Mouse (Mus musculus): ENCODE measurements around the gene Gnb1l. TPM values are rescaled to one million over a fixed set of nuclear protein-coding genes. Genes with fewer than 3 reads are reported as not detected.

The Gnb1l gene
- polyA plus RNA-seq, 2 experiments = 6.0 to 7.7 TPM

- DNase-seq (ENCODE audit: low read depth in 3 of 3, low spot score in 3 of 3) = no peak
- Histone ChIP-seq H3K9ac (replicated peaks) (no peak overlapping the region), H3K9me3 (ENCODE audit: control insufficient read depth, low read length) (no peaks in the 10 kb centered on the region), H3K4me3 (ENCODE audit: insufficient read depth in 1 of 2, low read depth in 2 of 2, low read length in 2 of 2) (no peak overlapping the region), H3K4me2 (ENCODE audit: low read depth) (no peak overlapping the region), H3K27ac (no peak overlapping the region), H3K4me1 (replicated peaks; ENCODE audit: control insufficient read depth in 2 of 2, insufficient read depth in 2 of 2, low read length in 1 of 2) (peaks cover 0 to 20% of the 10 kb centered on the region in 2 experiments; a peak in 3 of 4 replicates), H3K36me3 (replicated peaks; ENCODE audit: control insufficient read depth, insufficient read depth, low read depth) (peaks cover 80% of the 10 kb centered on the region), H3K27me3 (ENCODE audit: control insufficient read depth, insufficient read depth, low read length) (no peaks in the 10 kb centered on the region)
- no peak for ATAC-seq (ENCODE audit: insufficient read depth)
- WGBS (ENCODE audit: insufficient replicate concordance) = 87% methylated on average over 9 of the region's 9 CpGs
- TF ChIP-seq CTCF (IDR thresholded peaks at IDR 0.05; ENCODE audit: low read depth) (no peak), EP300 (IDR thresholded peaks at IDR 0.05; ENCODE audit: low read depth) (no peak)
Observed at GRCm38 (mm10) chr16:18462031-18462430, 36.5 kb upstream of the Gnb1l start.

GRCm38 (mm10) chr16:18462598-18462997 lies 35.9 kb upstream of the Gnb1l start:
- 54% methylated on average over 8 of the region's 8 CpGs for WGBS (ENCODE audit: insufficient replicate concordance)
- Histone ChIP-seq H3K27ac (no peak overlapping the region), H3K9me3 (ENCODE audit: control insufficient read depth, low read length) (no peaks in the 10 kb centered on the region), H3K9ac (replicated peaks) (no peak overlapping the region), H3K4me2 (ENCODE audit: low read depth) (no peak overlapping the region), H3K27me3 (ENCODE audit: control insufficient read depth, insufficient read depth, low read length) (no peaks in the 10 kb centered on the region), H3K4me3 (ENCODE audit: insufficient read depth in 1 of 2, low read depth in 2 of 2, low read length in 2 of 2) (no peak overlapping the region), H3K4me1 (replicated peaks; ENCODE audit: control insufficient read depth in 2 of 2, insufficient read depth in 2 of 2, low read length in 1 of 2) (peaks cover 0 to 20% of the 10 kb centered on the region in 2 experiments; a peak in 3 of 4 replicates), H3K36me3 (replicated peaks; ENCODE audit: control insufficient read depth, insufficient read depth, low read depth) (peaks cover 75% of the 10 kb centered on the region)
- DNase-seq (ENCODE audit: low read depth in 3 of 3, low spot score in 3 of 3) (no peak), ATAC-seq (ENCODE audit: insufficient read depth) (no peak)
- no peak for TF ChIP-seq EP300 (IDR thresholded peaks at IDR 0.05; ENCODE audit: low read depth)
- no peak for TF ChIP-seq CTCF (IDR thresholded peaks at IDR 0.05; ENCODE audit: low read depth)

DNA sequence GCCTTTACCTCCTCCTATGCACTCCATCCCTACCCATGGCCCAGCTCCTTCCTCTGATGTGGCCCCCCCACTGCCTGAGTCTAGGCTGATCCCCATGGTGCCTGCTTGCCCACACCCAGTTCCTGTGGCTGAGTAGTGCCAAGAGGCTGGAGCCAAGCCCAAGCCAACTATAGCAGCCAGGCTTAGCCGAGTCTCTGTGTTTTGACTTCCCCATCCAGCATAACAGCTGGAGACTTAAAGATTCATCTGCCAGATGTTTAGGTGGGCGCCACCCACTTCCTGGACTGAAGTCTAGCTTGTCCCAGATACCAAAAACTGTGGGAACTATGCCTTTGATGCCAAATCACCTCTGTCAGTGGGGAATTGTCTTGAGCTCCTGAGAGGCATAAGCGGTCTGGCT lies 34.2 kb upstream of the Gnb1l start:
- WGBS (ENCODE audit: insufficient replicate concordance) = 49% methylated on average over 3 of the region's 3 CpGs
- ATAC-seq (ENCODE audit: insufficient read depth) = no peak
- TF ChIP-seq EP300 (IDR thresholded peaks at IDR 0.05; ENCODE audit: low read depth) (no peak), CTCF (IDR thresholded peaks at IDR 0.05; ENCODE audit: low read depth) (no peak)

DNA sequence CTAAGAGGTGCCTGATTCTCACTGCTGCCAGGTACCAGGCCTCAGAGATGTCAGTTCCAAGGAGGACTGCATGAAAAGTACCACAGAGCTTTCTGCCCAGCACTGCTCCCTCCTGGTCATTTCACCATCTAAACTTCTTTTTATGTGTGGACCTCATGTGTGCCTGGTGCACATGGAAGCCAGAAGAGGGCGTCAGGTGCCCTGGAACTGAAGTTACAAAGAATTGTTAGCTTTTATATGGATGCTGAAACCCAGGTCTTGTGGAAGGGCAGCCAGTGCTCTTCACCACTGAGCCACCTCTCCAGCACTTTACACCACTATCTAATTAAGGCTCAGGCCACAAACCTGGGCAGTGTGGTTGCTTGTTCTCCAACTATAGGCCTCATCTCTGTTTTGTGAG lies 27.7 kb upstream of the Gnb1l start:
- TF ChIP-seq EP300 (IDR thresholded peaks at IDR 0.05; ENCODE audit: low read depth) (no peak), CTCF (IDR thresholded peaks at IDR 0.05; ENCODE audit: low read depth) (peak; percentile 45)
- Histone ChIP-seq H3K27ac (no peak overlapping the region), H3K4me3 (ENCODE audit: insufficient read depth in 1 of 2, low read depth in 2 of 2, low read length in 2 of 2) (no peak overlapping the region), H3K9me3 (ENCODE audit: control insufficient read depth, low read length) (no peaks in the 10 kb centered on the region), H3K27me3 (ENCODE audit: control insufficient read depth, insufficient read depth, low read length) (no peaks in the 10 kb centered on the region), H3K9ac (replicated peaks) (no peak overlapping the region), H3K36me3 (replicated peaks; ENCODE audit: control insufficient read depth, insufficient read depth, low read depth) (peaks cover 83% of the 10 kb centered on the region), H3K4me1 (replicated peaks; ENCODE audit: control insufficient read depth in 2 of 2, insufficient read depth in 2 of 2, low read length in 1 of 2) (no peaks in the 10 kb centered on the region), H3K4me2 (ENCODE audit: low read depth) (no peak overlapping the region)
- ATAC-seq (ENCODE audit: insufficient read depth) = no peak
- no peak for DNase-seq (ENCODE audit: low read depth in 3 of 3, low spot score in 3 of 3)
- WGBS (ENCODE audit: insufficient replicate concordance) = 48% methylated on average over 1 of the region's 1 CpGs

More for the DNA sequence above, 34.2 kb upstream of the Gnb1l start:
- no peaks in the 10 kb centered on the region for H3K9me3 ChIP-seq (ENCODE audit: control insufficient read depth, low read length)
- peaks cover 76% of the 10 kb centered on the region for H3K36me3 ChIP-seq (replicated peaks; ENCODE audit: control insufficient read depth, insufficient read depth, low read depth)
- H3K4me1 ChIP-seq (replicated peaks; ENCODE audit: control insufficient read depth in 2 of 2, insufficient read depth in 2 of 2, low read length in 1 of 2) = peaks cover 0 to 12% of the 10 kb centered on the region in 2 experiments; a peak in 2 of 4 replicates
- DNase-seq (ENCODE audit: low read depth in 3 of 3, low spot score in 3 of 3) = no peak
- H3K27me3 ChIP-seq (ENCODE audit: control insufficient read depth, insufficient read depth, low read length) = no peaks in the 10 kb centered on the region
- H3K27ac ChIP-seq = no peak overlapping the region
- no peak overlapping the region for H3K4me2 ChIP-seq (ENCODE audit: low read depth)
- no peak overlapping the region for H3K9ac ChIP-seq (replicated peaks)
- no peak overlapping the region for H3K4me3 ChIP-seq (ENCODE audit: insufficient read depth in 1 of 2, low read depth in 2 of 2, low read length in 2 of 2)

GRCm38 (mm10) chr16:18471381-18471955 lies 27.0 kb upstream of the Gnb1l start:
- H3K9ac ChIP-seq (replicated peaks) = no peak overlapping the region
- ATAC-seq (ENCODE audit: insufficient read depth) = no peak
- TF ChIP-seq CTCF (IDR thresholded peaks at IDR 0.05; ENCODE audit: low read depth) (no peak), EP300 (IDR thresholded peaks at IDR 0.05; ENCODE audit: low read depth) (no peak)
- no peak for DNase-seq (ENCODE audit: low read depth in 3 of 3, low spot score in 3 of 3)
- no peak overlapping the region for H3K4me3 ChIP-seq (ENCODE audit: insufficient read depth in 1 of 2, low read depth in 2 of 2, low read length in 2 of 2)
- H3K27me3 ChIP-seq (ENCODE audit: control insufficient read depth, insufficient read depth, low read length) = no peaks in the 10 kb centered on the region
- no peak overlapping the region for H3K27ac ChIP-seq
- peaks cover 85% of the 10 kb centered on the region for H3K36me3 ChIP-seq (replicated peaks; ENCODE audit: control insufficient read depth, insufficient read depth, low read depth)
- H3K4me2 ChIP-seq (ENCODE audit: low read depth) = no peak overlapping the region
- 80% methylated on average over 11 of the region's 11 CpGs for WGBS (ENCODE audit: insufficient replicate concordance)
- H3K4me1 ChIP-seq (replicated peaks; ENCODE audit: control insufficient read depth in 2 of 2, insufficient read depth in 2 of 2, low read length in 1 of 2) = no peaks in the 10 kb centered on the region
- no peaks in the 10 kb centered on the region for H3K9me3 ChIP-seq (ENCODE audit: control insufficient read depth, low read length)

Measured in liver, embryonic 14.5 days (tissue).